In genomic region chr12:80208126-80208820, GRCm38 (mm10) we compare ENCODE assay signal across 12 mouse cellular contexts. TPM values are rescaled to one million over a fixed set of nuclear protein-coding genes. Genes with fewer than 3 reads are reported as not detected.
DNase-seq lines count a peak whose midpoint lies in the region; ATAC-seq and TF ChIP-seq lines count a peak whose summit lies in the region.
"Had no signal": no experiment of that assay in that cellular context is flagged by ENCODE, and none has a peak within 500 bp of the region (broad histone marks: within the 10 kb centered on the region; RNA-seq: fewer than 3 reads in every experiment).

No protein-coding gene starts in this region.

- no peak for TF ChIP-seq CTCF in hindbrain, postnatal 0 days (IDR thresholded peaks at IDR 0.05; ENCODE audit: low read depth)
- no peak for TF ChIP-seq CTCF in E14TG2a.4 (conservative IDR thresholded peaks at IDR 0.05; ENCODE audit: low read length)

- no peak for DNase-seq in hindbrain, postnatal 0 days (ENCODE audit: low spot score)
- DNase-seq in hindbrain, embryonic 11.5 days (ENCODE audit: low spot score), result no peak
- peak; percentile 47 for DNase-seq in embryonic facial prominence, embryonic 11.5 days (ENCODE audit: low spot score)
- no peak for DNase-seq in right cerebral cortex, postnatal 10 days (ENCODE audit: low spot score in 2 of 2)
- DNase-seq in layer of hippocampus, postnatal 14 days (ENCODE audit: low spot score in 2 of 2), result no peak
- DNase-seq: kidney, adult 9 months had no signal

- no peaks in the 10 kb centered on the region for H3K9me3 ChIP-seq in hindbrain, postnatal 0 days (ENCODE audit: low read length)
- no peaks in the 10 kb centered on the region for H3K9me3 ChIP-seq in hindbrain, embryonic 11.5 days (ENCODE audit: control insufficient read depth, low read length)
- no peaks in the 10 kb centered on the region for H3K9me3 ChIP-seq in E14TG2a.4 (ENCODE audit: low read length)
- no peaks in the 10 kb centered on the region for H3K9me3 ChIP-seq in embryonic facial prominence, embryonic 11.5 days (replicated peaks; ENCODE audit: control insufficient read depth, low read length)
- no peaks in the 10 kb centered on the region for H3K9me3 ChIP-seq in limb, embryonic 13.5 days
- H3K9me3 ChIP-seq: G1E had no signal

- no peaks in the 10 kb centered on the region for H3K36me3 ChIP-seq in hindbrain, postnatal 0 days (ENCODE audit: insufficient read depth, low read length)
- no peaks in the 10 kb centered on the region for H3K36me3 ChIP-seq in hindbrain, embryonic 11.5 days (ENCODE audit: control insufficient read depth, insufficient read depth, low read length)
- peaks cover 78% of the 10 kb centered on the region for H3K36me3 ChIP-seq in E14TG2a.4 (ENCODE audit: insufficient read depth, low read length)
- H3K36me3 ChIP-seq in embryonic facial prominence, embryonic 11.5 days (replicated peaks; ENCODE audit: control insufficient read depth, insufficient read depth, low read depth, low read length), result no peaks in the 10 kb centered on the region; the same call in none of the 2 replicates
- H3K36me3 ChIP-seq in limb, embryonic 13.5 days, result peaks cover 55% of the 10 kb centered on the region
- H3K36me3 ChIP-seq: G1E had no signal

- no peaks in the 10 kb centered on the region for H3K27me3 ChIP-seq in hindbrain, postnatal 0 days (ENCODE audit: insufficient read depth, low read length)
- no peaks in the 10 kb centered on the region for H3K27me3 ChIP-seq in hindbrain, embryonic 11.5 days (ENCODE audit: control insufficient read depth, insufficient read depth, low read length)
- H3K27me3 ChIP-seq in E14TG2a.4 (ENCODE audit: insufficient read depth, low read length), result no peaks in the 10 kb centered on the region
- H3K27me3 ChIP-seq in embryonic facial prominence, embryonic 11.5 days (ENCODE audit: control insufficient read depth, insufficient read depth, low read length), result no peaks in the 10 kb centered on the region
- no peaks in the 10 kb centered on the region for H3K27me3 ChIP-seq in limb, embryonic 13.5 days

- no peaks in the 10 kb centered on the region for H3K4me1 ChIP-seq in hindbrain, postnatal 0 days (ENCODE audit: insufficient read depth, low read length)
- H3K4me1 ChIP-seq in hindbrain, embryonic 11.5 days (replicated peaks; ENCODE audit: control insufficient read depth, insufficient read depth, low read length), result no peaks in the 10 kb centered on the region; the same call in 1 of the 2 replicates
- H3K4me1 ChIP-seq in E14TG2a.4 (replicated peaks; ENCODE audit: low read depth, low read length), result peaks cover 83% of the 10 kb centered on the region
- H3K4me1 ChIP-seq in embryonic facial prominence, embryonic 11.5 days (ENCODE audit: control insufficient read depth, insufficient read depth, low read length), result no peaks in the 10 kb centered on the region; the same call in 1 of the 2 replicates
- peaks cover 68% of the 10 kb centered on the region for H3K4me1 ChIP-seq in limb, embryonic 13.5 days

- H3K4me3 ChIP-seq in hindbrain, postnatal 0 days (ENCODE audit: low read length), result no peak overlapping the region
- H3K4me3 ChIP-seq in hindbrain, embryonic 11.5 days (ENCODE audit: low read depth, low read length), result no peak overlapping the region
- peak overlapping the region; percentile 45; the same call in 1 of the 2 replicates for H3K4me3 ChIP-seq in E14TG2a.4 (replicated peaks; ENCODE audit: low read length)
- no peak overlapping the region for H3K4me3 ChIP-seq in embryonic facial prominence, embryonic 11.5 days (ENCODE audit: low read depth, low read length)
- H3K4me3 ChIP-seq in limb, embryonic 13.5 days, result no peak overlapping the region

- WGBS in hindbrain, postnatal 0 days, result 50% methylated on average over 19 of the region's 19 CpGs
- whole genome bisulfite sequencing in hindbrain, embryonic 11.5 days, result 58% methylated on average over 19 of the region's 19 CpGs
- 52% methylated on average over 19 of the region's 19 CpGs for WGBS in embryonic facial prominence, embryonic 11.5 days
- 62% methylated on average over 19 of the region's 19 CpGs for WGBS in limb, embryonic 13.5 days

- H3K4me2 ChIP-seq in hindbrain, postnatal 0 days (ENCODE audit: low read depth, low read length), result no peak overlapping the region
- no peak overlapping the region for H3K4me2 ChIP-seq in hindbrain, embryonic 11.5 days (replicated peaks; ENCODE audit: low read depth, low read length)
- no peak overlapping the region for H3K4me2 ChIP-seq in embryonic facial prominence, embryonic 11.5 days (ENCODE audit: low read depth, low read length)
- H3K4me2 ChIP-seq in limb, embryonic 13.5 days (replicated peaks), result no peak overlapping the region
- H3K4me2 ChIP-seq: liver, embryonic 11.5 days had no signal

- H3K9ac ChIP-seq in hindbrain, postnatal 0 days (replicated peaks; ENCODE audit: low read length), result no peak overlapping the region
- no peak overlapping the region for H3K9ac ChIP-seq in hindbrain, embryonic 11.5 days (ENCODE audit: low read depth, low read length)
- no peak overlapping the region for H3K9ac ChIP-seq in embryonic facial prominence, embryonic 11.5 days (replicated peaks; ENCODE audit: low read length)
- H3K9ac ChIP-seq in limb, embryonic 13.5 days, result no peak overlapping the region

- H3K27ac ChIP-seq in hindbrain, postnatal 0 days, result peak overlapping the region; percentile 41; the same call in 1 of the 2 replicates
- no peak overlapping the region for H3K27ac ChIP-seq in hindbrain, embryonic 11.5 days (ENCODE audit: low read depth, low read length)
- 0 out of 2 replicates have a peak overlapping the region, but pooled peaks have one; percentile 2 for H3K27ac ChIP-seq in embryonic facial prominence, embryonic 11.5 days (replicated peaks; ENCODE audit: low read depth, low read length)
- H3K27ac ChIP-seq in limb, embryonic 13.5 days, result peak overlapping the region; percentile 29; the same call in 1 of the 2 replicates

- ATAC-seq in hindbrain, postnatal 0 days, result no peak; the same call in 1 of the 2 replicates
- ATAC-seq in hindbrain, embryonic 11.5 days (ENCODE audit: low FRiP score), result no peak
- ATAC-seq in embryonic facial prominence, embryonic 11.5 days (replicated peaks; ENCODE audit: insufficient number of reproducible peaks, low FRiP score, low TSS enrichment, low read depth), result no peak
- ATAC-seq in limb, embryonic 13.5 days (ENCODE audit: low FRiP score, low read depth), result no peak
- no peak for ATAC-seq in megakaryocyte, adult 5-6 weeks (ENCODE audit: poor library complexity, severe bottlenecking)
- ATAC-seq: forebrain, embryonic 14.5 days had no signal

RNA-seq across cellular contexts. Expression of gene Actn1, which starts 51.9 kb away (rescaled TPM):
- 18.3 and 22.4 TPM in 2 replicates for total RNA-seq in hindbrain, postnatal 0 days (2014; rRNA removed)
- 7.4 and 8.3 TPM in 2 replicates for polyA plus RNA-seq in hindbrain, postnatal 0 days (2015; fragmentation: Nextera tagmentation; extraction: Ambion mirVana)
- 19.1 and 23.4 TPM in 2 replicates for polyA plus RNA-seq in hindbrain, embryonic 11.5 days (2014; fragmentation: Nextera tagmentation; extraction: Ambion mirVana)
- 34.6 and 34.8 TPM in 2 replicates for polyA plus RNA-seq in embryonic facial prominence, embryonic 11.5 days (2014; fragmentation: Nextera tagmentation; extraction: Ambion mirVana)
- 31.7 and 35.2 TPM in 2 replicates for polyA plus RNA-seq in limb, embryonic 13.5 days (2015; fragmentation: Nextera tagmentation; extraction: Ambion mirVana)
- 31.2 and 38.6 TPM in 2 replicates for total RNA-seq in megakaryocyte, adult 5-6 weeks (2015)
- total RNA-seq in megakaryocyte, adult 5-6 weeks (2017), result 30.9 and 52.5 TPM in 2 replicates
- 10 to 100 TPM; 86.0 to 91.2 TPM for total RNA-seq in layer of hippocampus, postnatal 14 days (2021)
